Mouse (Mus musculus): ENCODE results near the gene Gdpd5.
"Not testable (repeated sequence)": the region's sequence is repeated elsewhere in the genome, so short reads cannot be mapped to it uniquely, and the experiment has no call there.

Gene Gdpd5

GRCm38 (mm10) chr7:99366716-99367115 is 14.5 kb upstream of the Gdpd5 start:
- no peak for DNase-seq (ENCODE audit: low read depth)

- DNase-seq (ENCODE audit: low read depth), result not testable (repeated sequence)
Measured at GRCm38 (mm10) chr7:99374325-99374724, 6.9 kb upstream of the Gdpd5 start.

DNA sequence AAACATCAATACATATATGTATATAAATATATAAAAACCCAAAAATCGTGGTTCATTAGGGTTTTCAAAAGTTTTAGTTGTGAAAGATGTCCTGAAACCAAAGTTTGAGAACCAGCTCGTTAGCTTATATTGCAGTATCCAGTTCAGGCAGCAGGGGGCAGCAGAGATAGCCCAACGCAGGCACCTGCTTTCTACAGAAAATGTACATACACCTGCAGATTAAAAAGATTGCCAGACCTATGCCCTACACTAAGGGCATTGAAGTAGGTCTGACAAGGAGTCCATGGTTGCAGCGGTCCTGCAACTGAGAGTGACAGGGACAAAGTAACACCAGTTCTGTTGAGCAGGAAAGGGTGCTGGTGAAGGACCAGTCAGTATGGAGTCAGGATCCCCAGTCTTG is 5.8 kb upstream of the Gdpd5 start:
- peak; percentile 40 for DNase-seq (ENCODE audit: low read depth)

DNA sequence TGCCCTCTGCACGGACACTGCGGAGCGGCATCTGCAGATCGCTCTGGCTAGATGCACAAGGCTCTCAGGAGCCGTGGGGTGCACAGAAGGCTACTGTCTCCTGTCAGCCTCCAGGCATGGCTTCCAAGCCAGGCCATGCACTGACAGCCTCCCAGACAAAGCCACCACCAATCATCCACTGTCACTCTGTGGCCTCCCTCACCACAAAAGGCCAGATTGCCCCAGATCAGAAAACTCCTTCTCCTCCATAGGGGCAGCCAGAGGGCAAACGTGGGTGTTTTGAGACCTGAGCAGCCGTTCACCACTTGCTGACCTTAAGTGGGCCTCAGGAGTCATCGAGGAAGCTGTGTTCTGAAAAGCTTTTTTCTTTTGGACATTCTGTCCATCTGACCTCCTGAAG is 2.3 kb upstream of the Gdpd5 start:
- DNase-seq (ENCODE audit: low read depth), result no peak

- DNase-seq (ENCODE audit: low read depth), result no peak
Measured at GRCm38 (mm10) chr7:99380491-99381213, 562 bp upstream of the Gdpd5 start.

- DNase-seq (ENCODE audit: low read depth), result no peak
Measured at GRCm38 (mm10) chr7:99382088-99383000, 1.1 kb downstream of the Gdpd5 start.

GRCm38 (mm10) chr7:99383246-99383645 is 2.0 kb downstream of the Gdpd5 start:
- no peak for DNase-seq (ENCODE audit: low read depth)

GRCm38 (mm10) chr7:99384101-99384611 is 2.9 kb downstream of the Gdpd5 start:
- no peak for DNase-seq (ENCODE audit: low read depth)

GRCm38 (mm10) chr7:99386030-99386429 is 4.8 kb downstream of the Gdpd5 start:
- DNase-seq (ENCODE audit: low read depth), result no peak

- no peak for DNase-seq (ENCODE audit: low read depth)
Measured at GRCm38 (mm10) chr7:99386811-99387210, 5.6 kb downstream of the Gdpd5 start.

- DNase-seq (ENCODE audit: low read depth), result no peak
Measured at GRCm38 (mm10) chr7:99387356-99387755, 6.1 kb downstream of the Gdpd5 start.

DNA sequence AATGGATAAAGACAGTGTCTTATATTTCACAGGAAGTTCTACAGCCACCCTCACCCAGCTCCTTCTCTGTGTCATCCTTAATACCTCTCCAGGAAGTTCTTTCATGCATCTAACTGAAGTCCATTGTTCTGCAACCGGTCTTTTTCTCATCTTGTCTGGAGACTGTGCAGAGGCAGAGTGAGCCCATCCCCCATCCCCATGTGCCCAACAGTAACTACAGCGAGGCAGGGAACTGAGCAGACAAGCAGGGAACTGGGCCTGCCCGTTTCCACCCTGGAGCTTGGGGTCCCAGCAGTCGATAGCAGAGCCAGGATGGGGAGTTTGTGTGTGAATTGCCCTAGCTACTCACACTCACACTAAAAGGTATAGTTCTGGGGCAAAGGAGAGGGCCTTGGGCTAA is 9.3 kb downstream of the Gdpd5 start:
- no peak for DNase-seq (ENCODE audit: low read depth)

GRCm38 (mm10) chr7:99392696-99393095 is 11.5 kb downstream of the Gdpd5 start:
- no peak for DNase-seq (ENCODE audit: low read depth)

DNA sequence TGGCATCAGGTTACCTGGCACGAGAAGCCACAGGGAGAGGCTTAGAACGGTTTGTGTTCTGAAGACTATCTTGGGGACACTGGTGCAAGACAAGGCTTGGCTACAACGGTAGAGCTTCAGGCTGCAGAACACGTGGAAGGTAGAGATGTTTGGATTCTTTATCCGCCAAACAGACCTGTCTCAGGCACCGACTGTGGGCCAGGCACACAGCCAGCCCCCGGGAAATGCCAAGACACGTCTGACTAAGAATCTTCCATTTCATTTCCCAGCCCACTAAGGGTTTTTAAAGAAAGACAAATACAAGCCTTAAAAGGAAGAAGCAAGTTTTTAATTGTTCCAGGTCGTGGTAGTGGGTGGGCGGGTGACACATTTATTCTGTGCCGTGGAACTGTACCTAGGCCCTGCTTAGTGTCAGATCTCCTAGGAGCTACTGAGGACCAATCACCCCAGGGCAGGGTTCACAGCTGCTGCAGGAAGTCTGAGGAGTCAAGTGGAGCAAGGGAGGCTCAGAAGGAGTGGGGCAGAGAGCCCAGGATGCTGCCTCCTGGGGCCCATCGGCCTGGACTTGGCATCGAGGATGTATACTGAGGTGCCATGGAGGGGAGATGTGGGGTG is 12.6 kb downstream of the Gdpd5 start:
- no peak for DNase-seq (ENCODE audit: low read depth)

DNA sequence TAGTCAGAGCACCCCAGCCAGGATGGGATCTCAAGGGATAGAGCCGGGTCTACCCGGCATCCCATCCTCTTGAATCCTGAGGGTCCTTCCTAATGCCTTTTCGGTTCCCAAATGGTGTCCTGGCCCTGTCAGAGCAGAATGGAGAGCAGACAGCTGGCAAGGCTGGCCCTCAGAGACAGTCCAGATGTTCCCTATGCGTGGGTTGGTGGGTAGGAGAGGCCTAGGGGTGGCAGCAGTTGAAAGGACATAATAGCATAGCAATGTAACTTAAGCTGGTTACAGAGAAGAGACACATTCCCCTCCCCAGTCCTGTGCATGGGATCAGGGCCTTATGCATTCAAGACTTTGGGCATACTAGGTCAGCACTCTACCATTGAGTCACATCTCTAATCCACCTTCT is 14.2 kb downstream of the Gdpd5 start:
- DNase-seq (ENCODE audit: low read depth), result no peak

- no peak for DNase-seq (ENCODE audit: low read depth)
Measured at GRCm38 (mm10) chr7:99395908-99396616, 14.8 kb downstream of the Gdpd5 start.

DNA sequence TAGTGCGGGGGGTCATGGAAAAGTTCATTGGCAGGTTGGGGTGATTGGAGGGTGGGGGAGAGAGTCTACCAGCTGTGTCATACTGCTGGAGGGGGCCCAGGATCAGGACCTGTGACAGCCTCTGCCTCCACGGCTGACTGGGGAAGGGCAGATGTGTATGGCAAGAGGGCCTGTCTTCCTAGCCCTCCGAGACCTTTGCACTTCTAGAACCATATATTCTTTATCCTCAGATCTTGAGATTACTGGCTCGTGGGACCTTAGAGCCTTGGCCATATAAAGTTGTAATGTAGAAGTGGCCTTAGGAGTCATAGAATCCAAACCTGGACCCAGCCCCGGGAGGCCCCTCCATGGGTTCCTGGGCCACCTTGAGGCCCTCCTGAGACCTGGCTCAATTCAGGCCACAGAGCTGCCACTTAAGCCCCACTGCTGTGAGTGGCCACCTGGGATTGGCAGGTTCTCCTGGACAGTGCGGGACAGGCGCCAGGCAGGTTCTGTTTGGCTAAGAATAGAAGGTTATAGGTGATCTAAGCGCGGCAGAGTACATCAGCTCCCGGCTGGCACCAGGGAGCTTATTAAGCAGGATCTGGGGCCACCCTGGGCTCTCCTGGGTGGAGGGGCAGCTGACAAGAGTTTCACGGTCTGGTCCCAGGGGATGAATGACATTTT is 15.9 kb downstream of the Gdpd5 start:
- DNase-seq (ENCODE audit: low read depth), result no peak

DNA sequence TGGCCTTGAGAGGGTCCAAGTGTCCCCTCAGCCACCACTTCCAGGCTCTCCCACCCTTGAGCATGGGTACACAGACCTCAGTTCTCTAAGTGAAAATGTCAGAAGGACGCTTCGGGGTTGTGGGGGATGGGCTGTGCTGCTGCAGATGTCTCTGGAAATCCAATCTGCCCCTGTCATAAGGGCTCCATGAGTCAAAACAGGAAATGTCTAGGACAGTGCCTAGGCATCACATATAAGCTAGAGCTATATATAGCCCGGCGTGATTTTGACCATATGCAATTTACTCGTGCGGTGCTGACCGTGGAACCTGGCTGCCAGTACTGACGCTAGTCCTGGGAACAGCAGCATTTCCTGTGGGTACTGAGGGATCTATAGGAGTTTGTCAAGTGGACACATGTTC is 20.2 kb downstream of the Gdpd5 start:
- no peak for DNase-seq (ENCODE audit: low read depth)

DNA sequence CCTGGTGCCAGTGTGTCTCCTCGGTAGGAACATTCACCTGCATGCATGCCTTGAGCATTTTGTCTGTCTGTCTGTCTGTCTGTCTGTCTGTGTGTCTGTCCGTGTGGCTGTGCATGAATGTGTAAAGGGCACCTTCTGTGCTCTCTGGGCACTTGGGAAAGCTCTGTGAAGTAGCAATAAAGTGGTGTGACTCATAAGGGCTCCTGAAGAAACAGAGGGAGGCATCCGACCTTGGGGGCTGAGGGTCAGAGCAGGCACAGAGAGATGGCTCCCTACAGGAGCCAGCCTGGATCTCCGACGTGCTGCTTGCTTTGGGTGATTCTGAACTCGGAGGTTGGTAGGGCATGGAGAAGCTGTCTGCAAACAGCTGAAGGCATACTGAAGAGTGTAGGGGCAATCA is 21.3 kb downstream of the Gdpd5 start:
- no peak for DNase-seq (ENCODE audit: low read depth)

- no peak for DNase-seq (ENCODE audit: low read depth)
Measured at GRCm38 (mm10) chr7:99403254-99403653, 22.0 kb downstream of the Gdpd5 start.

- DNase-seq (ENCODE audit: low read depth), result no peak
Measured at GRCm38 (mm10) chr7:99404031-99404735, 23.0 kb downstream of the Gdpd5 start.

Data from c-Kit-positive CD71-negative TER-119-negative erythroid progenitor cells, embryonic 14.5 days (primary cell).